Mouse (Mus musculus) testis, adult 2 months (tissue): ENCODE results near the gene Rad51b.

Experiments
- CTCF ChIP-seq: fragments of 200-500 bp; IDR thresholded peaks from 2 replicates; pipeline ENCODE4 v1.5.1; 2012; ENCODE audit warnings: low read depth, mild to moderate bottlenecking, inconsistent platforms, low read length, moderate library complexity; ENCODE audit not compliant: control insufficient read depth, insufficient read depth, insufficient replicate concordance
- POLR2A ChIP-seq: fragments of 200-500 bp; IDR thresholded peaks from 2 replicates; pipeline ENCODE4 v1.6.1; 2012; ENCODE audit warnings: low read depth, mild to moderate bottlenecking, inconsistent platforms, low read length, moderate library complexity; ENCODE audit not compliant: control insufficient read depth

DNA sequence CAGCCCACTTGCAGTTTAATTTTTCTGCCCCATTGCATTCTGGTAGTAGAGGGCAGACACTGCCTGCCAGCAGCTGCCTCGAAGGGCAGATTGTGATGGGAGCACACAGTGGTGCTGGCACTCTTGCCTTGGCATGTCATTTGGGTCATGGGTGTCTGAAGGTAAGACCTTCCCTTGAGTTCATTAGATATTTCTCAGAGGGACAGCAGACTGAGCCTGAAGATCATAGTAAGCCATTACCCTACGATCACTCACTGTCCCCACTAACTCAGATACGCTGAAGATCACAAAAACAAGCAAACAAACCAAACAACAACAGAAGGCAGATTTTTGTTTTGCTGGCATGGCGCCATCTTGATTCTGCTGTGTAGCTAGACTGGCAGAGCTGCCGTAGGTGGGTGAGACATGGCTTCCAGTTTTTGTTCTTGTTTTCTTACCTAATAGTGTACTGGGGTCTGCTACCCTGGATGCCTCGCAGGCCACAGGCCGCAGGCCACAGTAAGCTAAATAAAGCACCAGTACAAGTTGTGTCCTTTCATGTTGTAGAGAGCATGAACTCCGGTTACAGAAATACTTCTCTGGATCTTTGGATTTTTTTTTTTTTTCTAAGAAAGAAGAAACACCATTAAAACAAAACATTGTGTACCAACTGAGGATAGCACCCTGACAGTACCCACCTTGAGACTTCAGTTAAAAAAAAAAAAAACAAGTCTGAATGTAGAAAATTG lies 316.1 kb downstream of the Rad51b start:
- TF ChIP-seq POLR2A (no peak), CTCF (no peak)
